Mouse (Mus musculus) cerebellum, adult (tissue): ENCODE measurements at regions not wholly inside any gene's neighbourhood (a gene's known extent, or its start where the extent isn't known, plus 50 kb on each side); places are given as distances from the start of the nearest gene placed in this dataset.

ENCODE experiments used
- ATAC-seq: cut with Nextera tagmentation; 2 replicates; pipeline ENCODE4 v1.9.2; 2017; ENCODE audit warnings: mild to moderate bottlenecking, moderate library complexity, mixed read lengths; ENCODE audit not compliant: insufficient number of reproducible peaks, low FRiP score, low TSS enrichment

GRCm38 (mm10) chr3:103500366-103500765 is 74.7 kb upstream of the Syt6 start:
- ATAC-seq, result no peak

GRCm38 (mm10) chr3:103504160-103504559 is 70.9 kb upstream of the Syt6 start:
- no peak for ATAC-seq

GRCm38 (mm10) chr3:103513411-103513810 is 61.6 kb upstream of the Syt6 start:
- ATAC-seq, result no peak

DNA sequence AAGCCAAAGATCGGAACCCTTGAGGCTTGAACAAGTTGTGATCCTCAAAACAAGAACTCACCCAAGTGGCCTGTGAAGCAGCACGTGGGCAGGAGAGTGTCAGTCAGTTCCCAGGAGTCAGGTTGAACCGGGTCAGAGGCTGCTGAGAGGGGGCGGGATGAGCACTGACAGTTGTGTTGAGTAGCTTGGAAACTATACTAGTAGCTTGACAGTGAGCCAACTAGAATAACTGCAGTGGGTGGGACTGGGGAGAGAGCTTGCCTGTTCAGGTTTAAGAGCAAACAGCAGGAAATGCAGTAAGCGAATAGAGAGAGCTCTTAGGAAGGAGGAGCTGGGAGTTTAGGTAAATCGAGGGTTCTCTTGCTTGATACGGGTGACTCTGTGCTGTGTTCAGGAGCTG is 61.0 kb upstream of the Syt6 start:
- no peak for ATAC-seq

DNA sequence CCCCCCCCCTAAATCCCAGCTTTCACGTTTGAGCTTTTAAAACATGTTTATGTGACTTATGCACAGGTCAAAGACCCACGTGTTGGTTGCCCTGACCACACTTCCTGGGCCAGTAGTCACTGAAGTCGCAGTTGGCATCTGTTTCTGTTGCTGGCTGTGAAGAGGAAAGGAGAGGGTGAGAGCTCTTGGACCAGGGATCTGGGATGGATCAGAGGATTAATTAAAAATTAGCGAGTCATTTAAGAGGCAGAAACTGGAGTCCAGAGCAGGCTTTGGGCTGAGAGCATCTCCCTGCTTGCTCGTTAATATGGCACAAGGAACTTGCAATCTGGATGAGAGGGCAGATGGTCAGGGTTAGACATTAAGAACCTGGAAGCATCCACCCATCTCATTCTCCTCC is 59.1 kb upstream of the Syt6 start:
- no peak for ATAC-seq

GRCm38 (mm10) chr3:103517376-103518304 is 57.4 kb upstream of the Syt6 start:
- ATAC-seq, result no peak

GRCm38 (mm10) chr3:103518624-103519023 is 56.4 kb upstream of the Syt6 start:
- peak; percentile 75 for ATAC-seq
